Mouse (Mus musculus) thymus, adult 18-20 months (tissue): ENCODE measurements around the gene Foxp3.
A peak's percentile ranks its signal among the peaks of the same experiment; 100 is the strongest.

ENCODE experiments used
- DNase-seq, 2 experiments: peaks; one replicate each; pipeline ENCODE4 v3.0.0; 2022; ENCODE audit warnings: mixed read lengths in 2 of 2

The Foxp3 gene

GRCm38 (mm10) chrX:7617889-7618551 lies 44.6 kb downstream of the Foxp3 start:
- no peak for DNase-seq

GRCm38 (mm10) chrX:7632560-7632959 lies 59.1 kb downstream of the Foxp3 start:
- no peak for DNase-seq

- DNase-seq = no peak
Observed at GRCm38 (mm10) chrX:7635101-7635500, 61.7 kb downstream of the Foxp3 start.

GRCm38 (mm10) chrX:7638401-7639091 lies 65.1 kb downstream of the Foxp3 start, which contains the start of gene Syp:
Syp (plus strand) TSS chrX:7638471.
- DNase-seq = peak; percentile 73

- no peak for DNase-seq
Observed at GRCm38 (mm10) chrX:7639536-7640325, 66.3 kb downstream of the Foxp3 start.

GRCm38 (mm10) chrX:7640785-7641184 lies 67.3 kb downstream of the Foxp3 start:
- DNase-seq = no peak
